In the genomic region with DNA sequence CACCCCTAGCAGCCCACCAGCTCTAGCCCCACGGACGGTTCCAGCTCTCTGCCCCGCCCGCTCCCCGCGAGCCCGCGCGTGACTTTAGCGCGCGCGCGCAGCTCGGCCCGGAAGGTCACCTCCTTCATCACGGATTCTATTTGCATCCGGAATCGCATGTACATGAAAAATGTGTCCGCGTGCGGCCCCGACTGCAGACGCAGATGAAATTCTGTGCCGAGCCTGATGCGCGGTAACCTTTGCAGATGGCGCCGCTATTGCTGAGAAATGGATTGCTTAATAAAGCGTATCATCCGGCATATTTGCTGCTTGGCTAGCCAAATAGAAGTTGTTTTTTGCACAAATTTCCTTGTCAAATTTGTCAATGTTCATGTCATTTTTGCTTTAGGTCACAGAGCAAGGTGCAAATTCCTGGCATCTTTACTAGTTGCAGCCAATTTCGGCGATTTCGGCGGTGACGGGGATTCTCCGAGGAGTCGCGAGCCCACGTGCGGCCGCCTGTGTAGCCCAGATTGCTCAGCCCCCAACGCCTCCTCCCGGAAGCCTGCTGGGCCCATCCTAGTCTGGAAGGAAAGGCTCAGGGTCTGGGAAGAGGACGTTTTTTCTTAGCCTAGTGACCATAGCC, we compare ENCODE assay signal across 12 mouse cellular contexts.
DNase-seq lines count a peak whose midpoint lies in the region; ATAC-seq and TF ChIP-seq lines count a peak whose summit lies in the region.
"Had no signal": no experiment of that assay in that cellular context is flagged by ENCODE, and none has a peak within 500 bp of the region (broad histone marks: within the 10 kb centered on the region; RNA-seq: fewer than 3 reads in every experiment).

No protein-coding gene starts in this region.

- H3K4me3 ChIP-seq in forebrain, embryonic 10.5 days = peak overlapping the region; percentile 26; the same call in 1 of the 2 replicates
- H3K4me3 ChIP-seq in forebrain, embryonic 11.5 days (ENCODE audit: low read depth, low read length) = no peak overlapping the region
- no peak overlapping the region for H3K4me3 ChIP-seq in neural tube, embryonic 11.5 days (ENCODE audit: low read depth, low read length)
- peak overlapping the region; percentile 28 for H3K4me3 ChIP-seq in hindbrain, postnatal 0 days (ENCODE audit: low read length)
- peak overlapping the region; percentile 9; the same call in 1 of the 2 replicates for H3K4me3 ChIP-seq in olfactory bulb, adult 2 months (ENCODE audit: insufficient read depth, low read depth, low read length)
- H3K4me3 ChIP-seq: liver, embryonic 13.5 days had no signal

- TF ChIP-seq POLR2A in olfactory bulb, adult 2 months (IDR thresholded peaks at IDR 0.05; ENCODE audit: insufficient read depth, low read depth, low read length) = no peak

- WGBS in forebrain, embryonic 10.5 days = 8% methylated on average over 45 of the region's 45 CpGs
- 7% methylated on average over 45 of the region's 45 CpGs for WGBS in forebrain, embryonic 11.5 days
- 6% methylated on average over 45 of the region's 45 CpGs for WGBS in neural tube, embryonic 11.5 days
- 8% methylated on average over 45 of the region's 45 CpGs for WGBS in hindbrain, postnatal 0 days
- 8% methylated on average over 45 of the region's 45 CpGs for WGBS in olfactory bulb, adult 2 months

- no peaks in the 10 kb centered on the region for H3K36me3 ChIP-seq in forebrain, embryonic 10.5 days (replicated peaks)
- H3K36me3 ChIP-seq in forebrain, embryonic 11.5 days (ENCODE audit: control insufficient read depth, insufficient read depth, low read length) = no peaks in the 10 kb centered on the region
- no peaks in the 10 kb centered on the region for H3K36me3 ChIP-seq in neural tube, embryonic 11.5 days (ENCODE audit: control insufficient read depth, insufficient read depth, low read length)
- no peaks in the 10 kb centered on the region for H3K36me3 ChIP-seq in hindbrain, postnatal 0 days (ENCODE audit: insufficient read depth, low read length)
- H3K36me3 ChIP-seq: liver, embryonic 13.5 days had no signal

- no peaks in the 10 kb centered on the region for H3K9me3 ChIP-seq in forebrain, embryonic 10.5 days
- no peaks in the 10 kb centered on the region for H3K9me3 ChIP-seq in forebrain, embryonic 11.5 days (ENCODE audit: control insufficient read depth, low read length)
- no peaks in the 10 kb centered on the region for H3K9me3 ChIP-seq in neural tube, embryonic 11.5 days (ENCODE audit: control insufficient read depth, low read length)
- H3K9me3 ChIP-seq in hindbrain, postnatal 0 days (ENCODE audit: low read length) = no peaks in the 10 kb centered on the region
- H3K9me3 ChIP-seq: liver, embryonic 13.5 days had no signal

- peaks cover 100% of the 10 kb centered on the region for H3K27me3 ChIP-seq in forebrain, embryonic 10.5 days (ENCODE audit: poor library complexity, severe bottlenecking)
- peaks cover 80% of the 10 kb centered on the region for H3K27me3 ChIP-seq in forebrain, embryonic 11.5 days (ENCODE audit: control insufficient read depth, insufficient read depth, low read length)
- H3K27me3 ChIP-seq in neural tube, embryonic 11.5 days (ENCODE audit: control insufficient read depth, insufficient read depth, low read length) = peaks cover 87% of the 10 kb centered on the region
- peaks cover 57% of the 10 kb centered on the region for H3K27me3 ChIP-seq in hindbrain, postnatal 0 days (ENCODE audit: insufficient read depth, low read length)

- H3K9ac ChIP-seq in forebrain, embryonic 11.5 days (ENCODE audit: low read length) = no peak overlapping the region
- H3K9ac ChIP-seq in neural tube, embryonic 11.5 days (ENCODE audit: low read length) = no peak overlapping the region
- no peak overlapping the region for H3K9ac ChIP-seq in hindbrain, postnatal 0 days (replicated peaks; ENCODE audit: low read length)
- H3K9ac ChIP-seq: liver, embryonic 13.5 days had no signal

- peaks cover 57% of the 10 kb centered on the region for H3K4me1 ChIP-seq in forebrain, embryonic 10.5 days
- H3K4me1 ChIP-seq in forebrain, embryonic 11.5 days (replicated peaks; ENCODE audit: control insufficient read depth, insufficient read depth, low read length) = peaks cover 15% of the 10 kb centered on the region
- peaks cover 15% of the 10 kb centered on the region for H3K4me1 ChIP-seq in neural tube, embryonic 11.5 days (ENCODE audit: control insufficient read depth, insufficient read depth, low read length)
- peaks cover 14% of the 10 kb centered on the region; the same call in 1 of the 2 replicates for H3K4me1 ChIP-seq in hindbrain, postnatal 0 days (ENCODE audit: insufficient read depth, low read length)
- peaks cover 15% of the 10 kb centered on the region; the same call in 1 of the 2 replicates for H3K4me1 ChIP-seq in olfactory bulb, adult 2 months (ENCODE audit: control insufficient read depth, insufficient read depth, low read length)

- no peak for TF ChIP-seq CTCF in hindbrain, postnatal 0 days (IDR thresholded peaks at IDR 0.05; ENCODE audit: low read depth)
- no peak for TF ChIP-seq CTCF in olfactory bulb, adult 2 months (IDR thresholded peaks at IDR 0.05; ENCODE audit: insufficient read depth, low read depth, low read length)

- H3K4me2 ChIP-seq in forebrain, embryonic 11.5 days (ENCODE audit: low read depth, low read length, severe bottlenecking) = no peak overlapping the region
- 0 out of 2 replicates have a peak overlapping the region, but pooled peaks have one; percentile 2 for H3K4me2 ChIP-seq in neural tube, embryonic 11.5 days (ENCODE audit: low read depth)
- H3K4me2 ChIP-seq in hindbrain, postnatal 0 days (ENCODE audit: low read depth, low read length) = peak overlapping the region; percentile 46
- H3K4me2 ChIP-seq: liver, embryonic 13.5 days had no signal

- H3K27ac ChIP-seq in forebrain, embryonic 10.5 days = no peak overlapping the region
- no peak overlapping the region for H3K27ac ChIP-seq in forebrain, embryonic 11.5 days (ENCODE audit: low read depth, low read length)
- H3K27ac ChIP-seq in neural tube, embryonic 11.5 days (ENCODE audit: low read depth, low read length) = no peak overlapping the region
- H3K27ac ChIP-seq in hindbrain, postnatal 0 days = no peak overlapping the region
- H3K27ac ChIP-seq in olfactory bulb, adult 2 months (ENCODE audit: insufficient read depth, low read depth, low read length) = no peak overlapping the region
- H3K27ac ChIP-seq: liver, embryonic 13.5 days had no signal

- ATAC-seq in forebrain, embryonic 11.5 days (replicated peaks; ENCODE audit: low FRiP score) = no peak
- no peak for ATAC-seq in neural tube, embryonic 11.5 days (ENCODE audit: insufficient read depth, low FRiP score, low TSS enrichment)
- no peak for ATAC-seq in hindbrain, postnatal 0 days

- DNase-seq in forebrain, embryonic 10.5 days (ENCODE audit: extremely low spot score, low spot score) = no peak
- no peak for DNase-seq in forebrain, embryonic 11.5 days (ENCODE audit: low spot score)
- DNase-seq in neural tube, embryonic 11.5 days (ENCODE audit: low spot score) = peak; percentile 51
- DNase-seq in neural tube, embryonic 10.5 days (ENCODE audit: extremely low spot score, low spot score) = no peak
- peak; percentile 72 for DNase-seq in hindbrain, postnatal 0 days (ENCODE audit: low spot score)
- no peak for DNase-seq in left cerebral cortex, adult 18-20 months (ENCODE audit: low spot score in 2 of 2)
- no peak for DNase-seq in spleen, adult 18-20 months
- DNase-seq: B cell, adult 2 months; cerebellum, adult 11-12 months; kidney, adult 9 months; liver, embryonic 13.5 days had no signal

Comparison
In these comparisons a context has a peak if more than half of its experiments do, and no peak if none do; other contexts are left out.
1. DNase-seq: peak in neural tube, embryonic 11.5 days (single experiment) and hindbrain, postnatal 0 days (single experiment); none in forebrain, embryonic 10.5 days (single experiment), forebrain, embryonic 11.5 days (single experiment), neural tube, embryonic 10.5 days (single experiment), left cerebral cortex, adult 18-20 months (0 of 2) and spleen, adult 18-20 months (0 of 2).
2. H3K4me3 ChIP-seq: peak in forebrain, embryonic 10.5 days (single experiment), hindbrain, postnatal 0 days (single experiment) and olfactory bulb, adult 2 months (single experiment); none in forebrain, embryonic 11.5 days (single experiment) and neural tube, embryonic 11.5 days (single experiment).